Comparison of ENCODE assay signal across 11 mouse cellular contexts in the genomic region with DNA sequence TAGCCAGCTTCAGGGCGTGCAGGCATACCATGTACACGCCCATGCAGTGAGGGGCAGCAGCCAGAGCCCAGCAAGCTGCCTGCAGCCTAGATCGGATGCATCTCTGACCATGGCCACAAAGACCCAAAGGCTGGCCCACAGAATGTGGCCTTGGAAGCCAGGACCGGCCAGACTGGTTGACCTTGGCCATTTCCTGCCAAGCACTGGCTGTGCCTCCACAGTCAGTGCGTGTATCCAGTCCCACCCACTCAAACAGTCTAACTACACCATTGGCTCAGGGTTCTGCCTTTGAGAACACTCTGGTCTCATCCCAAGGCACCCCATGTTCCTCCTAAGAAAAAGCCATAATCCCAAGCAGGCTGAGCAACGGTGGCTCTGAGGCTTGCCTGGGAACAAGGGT.
A peak's percentile ranks its signal among the peaks of the same experiment; 100 is the strongest.
DNase-seq lines count a peak whose midpoint lies in the region; ATAC-seq and TF ChIP-seq lines count a peak whose summit lies in the region.
"Had no signal": no experiment of that assay in that cellular context is flagged by ENCODE, and none has a peak within 500 bp of the region (broad histone marks: within the 10 kb centered on the region; RNA-seq: fewer than 3 reads in every experiment).

No protein-coding gene starts in this region.

- 77% methylated on average over 6 of the region's 6 CpGs for WGBS in midbrain, embryonic 14.5 days
- whole genome bisulfite sequencing in midbrain, postnatal 0 days: 66% methylated on average over 6 of the region's 6 CpGs
- 48% methylated on average over 6 of the region's 6 CpGs for WGBS in embryonic facial prominence, embryonic 12.5 days
- 60% methylated on average over 6 of the region's 6 CpGs for WGBS in limb, embryonic 13.5 days
- WGBS in liver, embryonic 12.5 days (ENCODE audit: insufficient replicate concordance): 66% methylated on average over 6 of the region's 6 CpGs
- WGBS in heart, embryonic 11.5 days (ENCODE audit: insufficient replicate concordance): 77% methylated on average over 6 of the region's 6 CpGs

- no peaks in the 10 kb centered on the region for H3K9me3 ChIP-seq in midbrain, embryonic 14.5 days (ENCODE audit: control insufficient read depth, low read length)
- H3K9me3 ChIP-seq in midbrain, postnatal 0 days (ENCODE audit: low read length): no peaks in the 10 kb centered on the region
- no peaks in the 10 kb centered on the region for H3K9me3 ChIP-seq in embryonic facial prominence, embryonic 12.5 days
- H3K9me3 ChIP-seq in limb, embryonic 13.5 days: no peaks in the 10 kb centered on the region
- H3K9me3 ChIP-seq in liver, embryonic 12.5 days (replicated peaks): no peaks in the 10 kb centered on the region
- H3K9me3 ChIP-seq in heart, embryonic 11.5 days (replicated peaks; ENCODE audit: control insufficient read depth, low read length): no peaks in the 10 kb centered on the region
- H3K9me3 ChIP-seq: neural tube, embryonic 12.5 days had no signal

- peak; percentile 11 for DNase-seq in gastrocnemius, adult 18-20 months (ENCODE audit: low spot score)
- DNase-seq in gastrocnemius, postnatal 4 days (ENCODE audit: low spot score in 2 of 2): no peak
- DNase-seq in midbrain, embryonic 14.5 days: no peak
- no peak for DNase-seq in midbrain, postnatal 0 days (ENCODE audit: low spot score)
- DNase-seq: cerebellum, adult 9-10 months; thymus, postnatal 14 days had no signal

- H3K27ac ChIP-seq in midbrain, embryonic 14.5 days (replicated peaks; ENCODE audit: low read depth, low read length): peak overlapping the region; percentile 20; the same call in 1 of the 2 replicates
- no peak overlapping the region for H3K27ac ChIP-seq in midbrain, postnatal 0 days (ENCODE audit: low read depth, low read length)
- 0 out of 2 replicates have a peak overlapping the region, but pooled peaks have one; percentile 77 for H3K27ac ChIP-seq in embryonic facial prominence, embryonic 12.5 days
- H3K27ac ChIP-seq in limb, embryonic 13.5 days: peak overlapping the region; percentile 75
- no peak overlapping the region for H3K27ac ChIP-seq in liver, embryonic 12.5 days
- H3K27ac ChIP-seq in heart, embryonic 11.5 days (ENCODE audit: low read depth, low read length): no peak overlapping the region
- H3K27ac ChIP-seq: neural tube, embryonic 12.5 days had no signal

- H3K36me3 ChIP-seq in midbrain, embryonic 14.5 days (ENCODE audit: control insufficient read depth, insufficient read depth, low read length): no peaks in the 10 kb centered on the region
- no peaks in the 10 kb centered on the region for H3K36me3 ChIP-seq in midbrain, postnatal 0 days (ENCODE audit: insufficient read depth, low read length)
- H3K36me3 ChIP-seq in embryonic facial prominence, embryonic 12.5 days: no peaks in the 10 kb centered on the region
- H3K36me3 ChIP-seq in limb, embryonic 13.5 days: no peaks in the 10 kb centered on the region
- no peaks in the 10 kb centered on the region for H3K36me3 ChIP-seq in liver, embryonic 12.5 days
- no peaks in the 10 kb centered on the region; the same call in 1 of the 2 replicates for H3K36me3 ChIP-seq in heart, embryonic 11.5 days (ENCODE audit: control insufficient read depth, insufficient read depth, low read length)
- H3K36me3 ChIP-seq: neural tube, embryonic 12.5 days had no signal

- H3K4me3 ChIP-seq in midbrain, embryonic 14.5 days (replicated peaks; ENCODE audit: low read depth, low read length): no peak overlapping the region
- H3K4me3 ChIP-seq in midbrain, postnatal 0 days (ENCODE audit: low read depth, low read length): no peak overlapping the region
- H3K4me3 ChIP-seq in embryonic facial prominence, embryonic 12.5 days: no peak overlapping the region
- no peak overlapping the region for H3K4me3 ChIP-seq in limb, embryonic 13.5 days
- no peak overlapping the region for H3K4me3 ChIP-seq in liver, embryonic 12.5 days
- H3K4me3 ChIP-seq in heart, embryonic 11.5 days (ENCODE audit: low read depth, low read length): no peak overlapping the region
- H3K4me3 ChIP-seq: neural tube, embryonic 12.5 days had no signal

- no peak overlapping the region for H3K4me2 ChIP-seq in midbrain, embryonic 14.5 days (ENCODE audit: low read length)
- H3K4me2 ChIP-seq in midbrain, postnatal 0 days (ENCODE audit: low read depth, low read length, poor library complexity, severe bottlenecking): no peak overlapping the region
- H3K4me2 ChIP-seq in embryonic facial prominence, embryonic 12.5 days (replicated peaks): no peak overlapping the region
- H3K4me2 ChIP-seq in limb, embryonic 13.5 days (replicated peaks): peak overlapping the region; percentile 19
- no peak overlapping the region for H3K4me2 ChIP-seq in liver, embryonic 12.5 days
- no peak overlapping the region for H3K4me2 ChIP-seq in heart, embryonic 11.5 days
- H3K4me2 ChIP-seq: neural tube, embryonic 12.5 days had no signal

- no peak overlapping the region for H3K9ac ChIP-seq in midbrain, embryonic 14.5 days (replicated peaks; ENCODE audit: low read length)
- H3K9ac ChIP-seq in midbrain, postnatal 0 days (replicated peaks; ENCODE audit: low read length, poor library complexity, severe bottlenecking): no peak overlapping the region
- H3K9ac ChIP-seq in embryonic facial prominence, embryonic 12.5 days: no peak overlapping the region
- 0 out of 2 replicates have a peak overlapping the region, but pooled peaks have one; percentile 19 for H3K9ac ChIP-seq in limb, embryonic 13.5 days
- no peak overlapping the region for H3K9ac ChIP-seq in liver, embryonic 12.5 days
- no peak overlapping the region for H3K9ac ChIP-seq in heart, embryonic 11.5 days (ENCODE audit: low read depth, low read length)

- no peak for TF ChIP-seq CTCF in midbrain, postnatal 0 days (IDR thresholded peaks at IDR 0.05)

- peaks cover 44% of the 10 kb centered on the region for H3K4me1 ChIP-seq in midbrain, embryonic 14.5 days (ENCODE audit: control insufficient read depth, insufficient read depth, low read length)
- peaks cover 14% of the 10 kb centered on the region; the same call in 1 of the 2 replicates for H3K4me1 ChIP-seq in midbrain, postnatal 0 days (ENCODE audit: insufficient read depth, low read length)
- peaks cover 57% of the 10 kb centered on the region for H3K4me1 ChIP-seq in embryonic facial prominence, embryonic 12.5 days
- H3K4me1 ChIP-seq in limb, embryonic 13.5 days: peaks cover 99% of the 10 kb centered on the region
- peaks cover 30% of the 10 kb centered on the region for H3K4me1 ChIP-seq in liver, embryonic 12.5 days
- peaks cover 27% of the 10 kb centered on the region for H3K4me1 ChIP-seq in heart, embryonic 11.5 days (ENCODE audit: control insufficient read depth, insufficient read depth, low read length)

- H3K27me3 ChIP-seq in midbrain, embryonic 14.5 days (ENCODE audit: control insufficient read depth, insufficient read depth, low read length): no peaks in the 10 kb centered on the region
- no peaks in the 10 kb centered on the region for H3K27me3 ChIP-seq in midbrain, postnatal 0 days (ENCODE audit: insufficient read depth, low read length)
- no peaks in the 10 kb centered on the region for H3K27me3 ChIP-seq in embryonic facial prominence, embryonic 12.5 days
- H3K27me3 ChIP-seq in limb, embryonic 13.5 days: no peaks in the 10 kb centered on the region
- no peaks in the 10 kb centered on the region for H3K27me3 ChIP-seq in liver, embryonic 12.5 days (replicated peaks)
- no peaks in the 10 kb centered on the region for H3K27me3 ChIP-seq in heart, embryonic 11.5 days (ENCODE audit: control insufficient read depth, insufficient read depth, low read length)
- H3K27me3 ChIP-seq: neural tube, embryonic 12.5 days had no signal

- ATAC-seq in midbrain, embryonic 14.5 days (ENCODE audit: low FRiP score, low TSS enrichment): no peak
- no peak for ATAC-seq in midbrain, postnatal 0 days (ENCODE audit: low FRiP score)
- ATAC-seq in embryonic facial prominence, embryonic 12.5 days (ENCODE audit: insufficient number of reproducible peaks, insufficient read depth, low FRiP score, low TSS enrichment): no peak
- ATAC-seq in limb, embryonic 13.5 days (ENCODE audit: low FRiP score, low read depth): no peak
- ATAC-seq in liver, embryonic 12.5 days: no peak
- no peak for ATAC-seq in heart, embryonic 11.5 days (replicated peaks; ENCODE audit: insufficient number of reproducible peaks, low FRiP score, low TSS enrichment)

Comparison
In these comparisons a context has a peak if more than half of its experiments do, and no peak if none do; other contexts are left out.
1. H3K27ac ChIP-seq: peak in midbrain, embryonic 14.5 days (single experiment), embryonic facial prominence, embryonic 12.5 days (single experiment) and limb, embryonic 13.5 days (single experiment); none in midbrain, postnatal 0 days (single experiment), liver, embryonic 12.5 days (single experiment) and heart, embryonic 11.5 days (single experiment).